Mouse (Mus musculus): Measurements from ENCODE around the gene Mctp1.
"Not testable (repeated sequence)": the region's sequence is repeated elsewhere in the genome, so short reads cannot be mapped to it uniquely, and the experiment has no call there.

Gene Mctp1

DNA sequence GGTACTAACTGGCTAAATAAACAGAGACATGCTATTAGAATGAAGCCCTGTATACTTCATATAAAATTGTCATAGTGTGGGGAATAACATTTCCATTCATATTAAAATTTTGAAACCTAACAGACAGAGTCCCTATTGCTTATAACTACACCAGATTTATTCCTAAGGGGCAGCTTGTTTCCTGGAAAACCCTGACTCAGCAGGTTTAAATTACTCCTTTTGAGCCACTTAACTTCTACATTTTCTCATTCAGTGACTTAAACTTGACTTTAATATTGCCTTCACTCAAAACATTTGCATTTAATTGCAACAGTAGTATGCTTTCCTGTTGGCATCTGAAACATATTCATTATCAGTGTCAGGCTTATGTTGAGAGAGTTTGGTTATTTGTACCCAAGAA lies 583.3 kb downstream of the Mctp1 start:
- CTCF ChIA-PET: no interaction called here

DNA sequence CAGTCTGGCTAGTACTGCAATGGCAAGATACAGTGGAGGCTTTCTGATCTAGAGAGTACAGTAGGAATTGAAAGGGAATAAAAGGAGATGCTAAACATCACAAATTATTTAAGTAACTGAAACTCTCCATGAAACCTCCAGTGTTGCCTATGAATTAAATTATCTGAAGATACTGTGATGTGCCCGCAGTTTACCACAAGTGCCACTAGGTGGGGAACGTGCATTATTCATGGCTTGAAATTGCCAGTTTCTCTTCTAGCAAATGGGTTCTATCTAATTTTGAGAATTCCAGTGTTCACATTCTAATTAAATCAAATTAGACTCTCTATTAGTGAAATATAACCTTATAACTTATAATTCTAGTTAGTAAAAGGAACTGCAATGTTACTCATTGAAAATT lies 585.1 kb downstream of the Mctp1 start:
- CTCF ChIA-PET: no interaction called here

- CTCF ChIA-PET: not testable (repeated sequence)
Measured at GRCm38 (mm10) chr13:76971046-76971445, 586.7 kb downstream of the Mctp1 start.

GRCm38 (mm10) chr13:77002628-77003027 lies 618.3 kb downstream of the Mctp1 start:
- CTCF ChIA-PET: no interaction called here

- CTCF ChIA-PET: no interaction called here
Measured at GRCm38 (mm10) chr13:77003684-77004083, 619.3 kb downstream of the Mctp1 start.

DNA sequence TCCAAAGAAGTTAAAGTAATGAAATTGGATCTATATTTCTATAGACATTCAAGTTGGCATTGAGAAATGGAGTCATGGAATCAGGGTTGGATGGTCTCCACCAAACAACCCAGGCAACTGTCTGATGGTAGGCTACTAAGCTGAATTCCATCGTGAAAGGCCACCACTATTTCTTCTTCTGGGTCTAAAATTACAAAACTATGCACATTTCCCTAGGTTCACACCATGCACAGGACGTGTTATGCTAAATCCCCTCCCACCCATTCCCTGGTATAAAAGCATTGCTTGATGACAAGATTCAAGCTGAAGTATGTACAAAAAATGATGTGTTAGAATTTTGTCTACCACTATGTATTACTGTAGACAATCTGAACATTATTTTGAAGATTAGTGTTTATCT lies 634.5 kb downstream of the Mctp1 start:
- CTCF ChIA-PET: no interaction called here

- CTCF ChIA-PET: no interaction called here
Measured at GRCm38 (mm10) chr13:77029594-77029993, 645.3 kb downstream of the Mctp1 start.

GRCm38 (mm10) chr13:77043375-77043774 lies 659.0 kb downstream of the Mctp1 start:
- CTCF ChIA-PET: no interaction called here

DNA sequence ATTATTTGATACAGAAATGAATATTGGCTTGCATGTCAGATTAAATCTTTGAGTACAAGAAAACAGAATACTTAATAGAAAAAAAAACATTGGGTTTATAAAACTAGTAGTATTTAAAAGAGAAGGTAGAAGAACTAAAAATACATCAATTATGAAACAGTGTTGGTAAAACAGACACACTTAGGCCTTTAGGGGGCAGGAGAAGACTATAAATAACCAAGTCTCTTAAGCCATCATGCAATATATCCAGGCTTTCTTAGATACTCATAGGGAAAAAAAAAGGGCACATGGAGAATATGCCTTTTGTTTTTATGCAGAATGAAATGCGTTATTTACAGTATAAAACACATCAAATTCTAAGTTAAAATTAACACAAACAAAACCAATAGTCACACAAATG lies 661.0 kb downstream of the Mctp1 start:
- CTCF ChIA-PET: no interaction called here

DNA sequence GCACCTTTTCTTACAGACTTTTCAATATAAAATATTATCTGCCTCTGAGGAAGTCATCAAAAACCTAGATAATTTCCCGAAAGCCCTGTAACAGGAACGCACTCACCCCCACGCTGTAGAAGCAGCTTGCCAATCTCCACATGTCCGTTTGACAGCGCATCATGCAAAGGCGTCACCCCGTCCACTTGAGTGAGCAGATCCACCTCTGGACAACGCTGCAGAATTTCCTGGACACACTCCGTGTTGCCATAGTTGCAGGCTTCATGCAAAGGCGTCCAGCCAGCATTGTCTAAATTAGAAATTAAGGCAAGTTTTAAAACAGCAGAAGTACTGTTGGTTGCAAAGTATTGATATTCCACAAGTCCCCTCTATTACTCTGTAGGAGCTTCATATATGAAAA lies 662.1 kb downstream of the Mctp1 start:
- CTCF ChIA-PET: no interaction called here

GRCm38 (mm10) chr13:77047179-77047931 lies 663.0 kb downstream of the Mctp1 start:
- CTCF ChIA-PET: no interaction called here

GRCm38 (mm10) chr13:77048461-77048860 lies 664.1 kb downstream of the Mctp1 start:
- CTCF ChIA-PET: no interaction called here

DNA sequence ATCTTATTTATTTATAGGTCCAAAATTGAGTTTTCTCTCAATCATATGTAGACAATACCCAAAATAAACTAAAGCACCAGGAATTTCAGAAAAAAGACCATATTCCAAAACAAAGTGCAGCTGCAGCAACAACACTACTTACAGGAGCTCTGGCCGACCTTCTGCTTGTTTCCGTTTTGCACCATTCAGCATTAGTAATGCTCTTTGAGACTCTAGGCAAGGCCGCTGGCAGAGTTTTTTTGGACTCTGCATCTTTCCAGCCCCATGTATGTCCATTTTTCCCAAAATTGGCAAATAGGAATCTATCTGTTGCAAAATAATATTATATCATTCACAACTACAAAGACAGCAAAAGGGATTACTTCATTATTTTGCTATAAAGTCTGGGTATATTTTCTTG lies 665.4 kb downstream of the Mctp1 start:
- CTCF ChIA-PET: no interaction called here

- CTCF ChIA-PET: no interaction called here
Measured at GRCm38 (mm10) chr13:77063221-77063620, 678.9 kb downstream of the Mctp1 start.

GRCm38 (mm10) chr13:77068847-77069246 lies 684.5 kb downstream of the Mctp1 start:
- CTCF ChIA-PET: no interaction called here

DNA sequence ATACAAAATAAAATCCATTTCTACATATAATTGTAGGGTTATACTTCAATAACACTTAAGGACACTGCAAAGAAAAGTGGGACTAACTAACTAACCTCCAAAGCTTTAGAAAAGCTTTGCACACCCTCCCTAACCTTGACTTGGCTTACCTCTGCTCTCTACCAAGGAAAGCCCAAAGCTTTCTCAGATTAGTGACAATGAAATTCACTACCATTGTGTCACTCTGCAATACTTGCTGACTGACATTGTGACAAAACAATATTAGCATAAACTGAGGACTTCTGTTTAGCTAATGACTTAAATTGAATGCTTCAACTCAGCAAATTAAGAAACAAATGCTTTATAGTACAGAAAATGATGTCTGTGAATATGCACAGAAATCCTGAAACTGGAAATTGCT lies 687.7 kb downstream of the Mctp1 start:
- CTCF ChIA-PET: no interaction called here
